Mouse (Mus musculus) hindbrain, embryonic 13.5 days (tissue): ENCODE data around the gene Tiam2. TPM values are rescaled to one million over a fixed set of nuclear protein-coding genes. Genes with fewer than 3 reads are reported as not detected.

Experiments
- ATAC-seq: fragments of 200-750 bp; cut with Nextera tagmentation; 2 replicates; pipeline ENCODE4 v1.8.0; 2017; ENCODE audit warnings: moderate TSS enrichment; ENCODE audit not compliant: low FRiP score
- H3K27ac ChIP-seq: fragments of 300-500 bp; sonication (generic); 2 replicates; pipeline ENCODE4 v1.5.1; 2015; ENCODE audit warnings: inconsistent platforms, mild to moderate bottlenecking, moderate library complexity
- H3K27me3 ChIP-seq: fragments of 300-500 bp; sonication (generic); 2 replicates; pipeline ENCODE4 v1.6.1; 2015; ENCODE audit warnings: mild to moderate bottlenecking, inconsistent platforms
- H3K36me3 ChIP-seq: fragments of 300-500 bp; sonication (generic); 2 replicates; pipeline ENCODE4 v1.6.1; 2015; ENCODE audit warnings: mild to moderate bottlenecking, inconsistent platforms
- H3K4me1 ChIP-seq: fragments of 300-500 bp; sonication (generic); replicated peaks from 2 replicates; pipeline ENCODE4 v1.6.1; 2015; ENCODE audit warnings: inconsistent platforms
- H3K4me2 ChIP-seq: fragments of 300-500 bp; sonication (generic); 2 replicates; pipeline ENCODE4 v1.6.1; 2015; ENCODE audit warnings: inconsistent platforms, mild to moderate bottlenecking, moderate library complexity
- H3K4me3 ChIP-seq: fragments of 300-500 bp; sonication (generic); 2 replicates; pipeline ENCODE4 v1.5.1; 2015; ENCODE audit warnings: mild to moderate bottlenecking, inconsistent platforms
- H3K9ac ChIP-seq: fragments of 300-500 bp; sonication (generic); 2 replicates; pipeline ENCODE4 v1.6.1; 2015; ENCODE audit warnings: mild to moderate bottlenecking, inconsistent platforms
- H3K9me3 ChIP-seq: fragments of 300-500 bp; sonication (generic); 2 replicates; pipeline ENCODE4 v1.6.1; 2016; ENCODE audit warnings: inconsistent platforms
- whole genome bisulfite sequencing: fragments of 180-500 bp; shearing (Covaris S2); methylation state at CpG from one replicate; pipeline ENCODE4 v1.1.7; 2015; 5-methylcytosine and 5-hydroxymethylcytosine counted together
- polyA plus RNA-seq: library from polyadenylated mRNA; unstranded; fragments of >200 nt; fragmentation: Nextera tagmentation; extraction: Ambion mirVana; gene quantifications from 2 replicates; pipeline ENCODE4 v1.2.1, GENCODE M21; 2015

The Tiam2 gene
- polyA plus RNA-seq, 1 experiment from 2014 or later = 4.1 TPM

- no peak overlapping the region for H3K4me3 ChIP-seq
- H3K4me2 ChIP-seq = no peak overlapping the region
- H3K9ac ChIP-seq = no peak overlapping the region
- ATAC-seq = no peak
- H3K27ac ChIP-seq = no peak overlapping the region
- peaks cover 4% of the 10 kb centered on the region; the same call in 1 of the 2 replicates for H3K4me1 ChIP-seq
- H3K27me3 ChIP-seq = no peaks in the 10 kb centered on the region
- 80% methylated on average over 3 of the region's 3 CpGs for WGBS
- no peaks in the 10 kb centered on the region for H3K36me3 ChIP-seq
- no peaks in the 10 kb centered on the region for H3K9me3 ChIP-seq
These were observed 203.2 kb downstream of the Tiam2 start for GRCm38 (mm10) chr17:3529523-3529922.

GRCm38 (mm10) chr17:3530549-3530948, 204.2 kb downstream of the Tiam2 start:
- H3K4me3 ChIP-seq = no peak overlapping the region
- 79% methylated on average over 7 of the region's 7 CpGs for WGBS
- H3K9me3 ChIP-seq = no peaks in the 10 kb centered on the region
- H3K4me1 ChIP-seq = peaks cover 4% of the 10 kb centered on the region; the same call in 1 of the 2 replicates
- H3K27ac ChIP-seq = no peak overlapping the region
- H3K4me2 ChIP-seq = no peak overlapping the region
- H3K9ac ChIP-seq = no peak overlapping the region
- ATAC-seq = no peak
- H3K36me3 ChIP-seq = no peaks in the 10 kb centered on the region
- no peaks in the 10 kb centered on the region for H3K27me3 ChIP-seq

- no peak for ATAC-seq
- Histone ChIP-seq H3K27ac (no peak overlapping the region), H3K9me3 (no peaks in the 10 kb centered on the region), H3K36me3 (no peaks in the 10 kb centered on the region), H3K4me2 (no peak overlapping the region), H3K4me1 (peaks cover 4% of the 10 kb centered on the region; the same call in 1 of the 2 replicates), H3K27me3 (no peaks in the 10 kb centered on the region), H3K4me3 (no peak overlapping the region), H3K9ac (no peak overlapping the region)
- 85% methylated on average over 1 of the region's 1 CpGs for WGBS
These were observed 205.3 kb downstream of the Tiam2 start for GRCm38 (mm10) chr17:3531641-3532040.

GRCm38 (mm10) chr17:3532254-3532653, 205.9 kb downstream of the Tiam2 start, which contains the start of gene Cldn20:
Gene Cldn20, plus strand, starts transcription at chr17:3532554.
- Histone ChIP-seq H3K36me3 (no peaks in the 10 kb centered on the region), H3K4me1 (peaks cover 4% of the 10 kb centered on the region; the same call in 1 of the 2 replicates), H3K4me2 (no peak within 1 kb of the TSS), H3K9ac (no peak within 1 kb of the TSS), H3K9me3 (no peaks in the 10 kb centered on the region), H3K4me3 (no peak within 1 kb of the TSS), H3K27me3 (no peaks in the 10 kb centered on the region), H3K27ac (no peak within 1 kb of the TSS)
- no peak for ATAC-seq
- 91% methylated on average over 4 of the region's 4 CpGs for WGBS

GRCm38 (mm10) chr17:3533425-3533824, 207.1 kb downstream of the Tiam2 start:
- Histone ChIP-seq H3K27ac (no peak overlapping the region), H3K27me3 (no peaks in the 10 kb centered on the region), H3K4me2 (no peak overlapping the region), H3K4me3 (no peak overlapping the region), H3K9ac (no peak overlapping the region), H3K4me1 (no peaks in the 10 kb centered on the region), H3K36me3 (no peaks in the 10 kb centered on the region), H3K9me3 (no peaks in the 10 kb centered on the region)
- no peak for ATAC-seq
- 24% methylated on average over 1 of the region's 1 CpGs for WGBS

- Histone ChIP-seq H3K9me3 (no peaks in the 10 kb centered on the region), H3K4me1 (no peaks in the 10 kb centered on the region), H3K4me2 (no peak overlapping the region), H3K9ac (no peak overlapping the region), H3K36me3 (peaks cover 15% of the 10 kb centered on the region), H3K27me3 (no peaks in the 10 kb centered on the region), H3K4me3 (no peak overlapping the region), H3K27ac (no peak overlapping the region)
- 96% methylated on average over 2 of the region's 2 CpGs for WGBS
- ATAC-seq = no peak
These were observed 213.9 kb downstream of the Tiam2 start for GRCm38 (mm10) chr17:3540304-3540703.

GRCm38 (mm10) chr17:3541033-3541432, 214.7 kb downstream of the Tiam2 start:
- H3K27ac ChIP-seq = no peak overlapping the region
- H3K4me3 ChIP-seq = no peak overlapping the region
- no peaks in the 10 kb centered on the region for H3K9me3 ChIP-seq
- ATAC-seq = no peak
- no peak overlapping the region for H3K9ac ChIP-seq
- H3K27me3 ChIP-seq = no peaks in the 10 kb centered on the region
- no peaks in the 10 kb centered on the region for H3K4me1 ChIP-seq
- no peak overlapping the region for H3K4me2 ChIP-seq
- 89% methylated on average over 5 of the region's 5 CpGs for WGBS
- H3K36me3 ChIP-seq = peaks cover 15% of the 10 kb centered on the region

GRCm38 (mm10) chr17:3547725-3548124, 221.4 kb downstream of the Tiam2 start:
- H3K4me2 ChIP-seq = no peak overlapping the region
- WGBS = 63% methylated on average over 7 of the region's 7 CpGs
- H3K9ac ChIP-seq = no peak overlapping the region
- no peak overlapping the region for H3K4me3 ChIP-seq
- H3K9me3 ChIP-seq = no peaks in the 10 kb centered on the region
- no peak for ATAC-seq
- H3K27me3 ChIP-seq = no peaks in the 10 kb centered on the region
- no peak overlapping the region for H3K27ac ChIP-seq
- H3K4me1 ChIP-seq = no peaks in the 10 kb centered on the region
- H3K36me3 ChIP-seq = peaks cover 7% of the 10 kb centered on the region

GRCm38 (mm10) chr17:3556251-3556650, 229.9 kb downstream of the Tiam2 start:
- 73% methylated on average over 1 of the region's 1 CpGs for WGBS
- H3K4me3 ChIP-seq = no peak overlapping the region

GRCm38 (mm10) chr17:3557331-3558311, 231.2 kb downstream of the Tiam2 start, which contains the start of gene Tfb1m:
Gene Tfb1m, minus strand, starts transcription at chr17:3557781.
- Histone ChIP-seq H3K27ac (peak within 1 kb of the TSS; percentile 91), H3K27me3 (no peaks in the 10 kb centered on the region), H3K9ac (peak within 1 kb of the TSS; percentile 74), H3K4me3 (peak within 1 kb of the TSS; percentile 58), H3K4me2 (peak within 1 kb of the TSS; percentile 66), H3K9me3 (no peaks in the 10 kb centered on the region), H3K4me1 (peaks cover 16% of the 10 kb centered on the region), H3K36me3 (no peaks in the 10 kb centered on the region)
- under 1% methylated on average over 60 of the region's 60 CpGs for WGBS
- ATAC-seq = peak; percentile 100

More at GRCm38 (mm10) chr17:3556251-3556650, 229.9 kb downstream of the Tiam2 start:
- no peaks in the 10 kb centered on the region for H3K27me3 ChIP-seq
- peaks cover 16% of the 10 kb centered on the region for H3K4me1 ChIP-seq
- H3K4me2 ChIP-seq = peak overlapping the region; percentile 66; the same call in 1 of the 2 replicates
- peaks cover 5% of the 10 kb centered on the region; the same call in 1 of the 2 replicates for H3K36me3 ChIP-seq
- ATAC-seq = no peak
- no peak overlapping the region for H3K9ac ChIP-seq
- H3K27ac ChIP-seq = no peak overlapping the region
- no peaks in the 10 kb centered on the region for H3K9me3 ChIP-seq

GRCm38 (mm10) chr17:3558356-3558870, 232.0 kb downstream of the Tiam2 start:
- Histone ChIP-seq H3K36me3 (no peaks in the 10 kb centered on the region), H3K27ac (peak overlapping the region; percentile 91), H3K4me2 (peak overlapping the region; percentile 66), H3K27me3 (no peaks in the 10 kb centered on the region), H3K4me1 (peaks cover 16% of the 10 kb centered on the region), H3K4me3 (peak overlapping the region; percentile 58), H3K9ac (no peak overlapping the region), H3K9me3 (no peaks in the 10 kb centered on the region)
- ATAC-seq = no peak
- 67% methylated on average over 9 of the region's 9 CpGs for WGBS

GRCm38 (mm10) chr17:3560534-3560933, 234.2 kb downstream of the Tiam2 start:
- no peak for ATAC-seq
- no peak overlapping the region for H3K27ac ChIP-seq
- no peak overlapping the region for H3K9ac ChIP-seq
- no peaks in the 10 kb centered on the region for H3K36me3 ChIP-seq
- H3K27me3 ChIP-seq = no peaks in the 10 kb centered on the region
- peaks cover 16% of the 10 kb centered on the region for H3K4me1 ChIP-seq
- H3K4me3 ChIP-seq = no peak overlapping the region
- H3K4me2 ChIP-seq = no peak overlapping the region
- 77% methylated on average over 3 of the region's 3 CpGs for WGBS
- no peaks in the 10 kb centered on the region for H3K9me3 ChIP-seq
